Mouse (Mus musculus): ENCODE measurements around the gene 4930503B20Rik.

4930503B20Rik gene

GRCm38 (mm10) chr3:146650716-146651115 lies 401 bp downstream of the 4930503B20Rik start:
- no peak for DNase-seq

GRCm38 (mm10) chr3:146649311-146649894 lies 1.7 kb downstream of the 4930503B20Rik start:
- no peak for DNase-seq

- no peak for DNase-seq
Measured at GRCm38 (mm10) chr3:146641818-146642427, 9.2 kb downstream of the 4930503B20Rik start.

- DNase-seq: no peak
Measured at GRCm38 (mm10) chr3:146632506-146632905, 18.6 kb downstream of the 4930503B20Rik start.

- no peak for DNase-seq
Measured at GRCm38 (mm10) chr3:146628227-146628982, 22.7 kb downstream of the 4930503B20Rik start.

GRCm38 (mm10) chr3:146625766-146626165 lies 25.4 kb downstream of the 4930503B20Rik start:
- DNase-seq: no peak

GRCm38 (mm10) chr3:146621966-146622365 lies 29.2 kb downstream of the 4930503B20Rik start:
- DNase-seq: no peak

GRCm38 (mm10) chr3:146620555-146621249 lies 30.4 kb downstream of the 4930503B20Rik start:
- DNase-seq: no peak

GRCm38 (mm10) chr3:146620101-146620500 lies 31.0 kb downstream of the 4930503B20Rik start:
- no peak for DNase-seq

GRCm38 (mm10) chr3:146618357-146618756 lies 32.8 kb downstream of the 4930503B20Rik start:
- DNase-seq: no peak

- DNase-seq: no peak
Measured at GRCm38 (mm10) chr3:146617946-146618345, 33.2 kb downstream of the 4930503B20Rik start.

GRCm38 (mm10) chr3:146616533-146617283 lies 34.4 kb downstream of the 4930503B20Rik start:
- no peak for DNase-seq

- DNase-seq: no peak
Measured at GRCm38 (mm10) chr3:146615496-146615895, 35.6 kb downstream of the 4930503B20Rik start, which contains the start of gene Dnase2b. TSS of gene Dnase2b (minus strand) at chr3:146615596.

- DNase-seq: no peak
Measured at GRCm38 (mm10) chr3:146611821-146612220, 39.3 kb downstream of the 4930503B20Rik start.

- DNase-seq: no peak
Measured at GRCm38 (mm10) chr3:146611261-146611660, 39.9 kb downstream of the 4930503B20Rik start.

GRCm38 (mm10) chr3:146610322-146610721 lies 40.8 kb downstream of the 4930503B20Rik start:
- no peak for DNase-seq

- DNase-seq: no peak
Measured at GRCm38 (mm10) chr3:146607368-146607767, 43.7 kb downstream of the 4930503B20Rik start.

GRCm38 (mm10) chr3:146604647-146605046 lies 46.5 kb downstream of the 4930503B20Rik start:
- no peak for DNase-seq

- no peak for DNase-seq
Measured at GRCm38 (mm10) chr3:146602531-146602930, 48.6 kb downstream of the 4930503B20Rik start.

- no peak for DNase-seq
Measured at GRCm38 (mm10) chr3:146601205-146601604, 49.9 kb downstream of the 4930503B20Rik start.

GRCm38 (mm10) chr3:146599198-146599900 lies 51.8 kb downstream of the 4930503B20Rik start:
- DNase-seq: no peak

- DNase-seq: no peak
Measured at GRCm38 (mm10) chr3:146598411-146598810, 52.7 kb downstream of the 4930503B20Rik start.

All from kidney, postnatal 25 days (tissue).